Mouse (Mus musculus) megakaryocyte, embryonic 14.5 days (primary cell): Measurements from ENCODE around the gene Slfn1.

ENCODE experiments used
- FLI1 ChIP-seq: IDR thresholded peaks from 2 replicates; pipeline ENCODE4 v1.6.1; 2012; ENCODE audit warnings: low read length, inconsistent platforms, mixed read lengths
- GATA1 ChIP-seq: IDR thresholded peaks from 3 replicates; pipeline ENCODE4 v1.6.1; 2012; ENCODE audit warnings: mixed read lengths, low read length, inconsistent platforms, borderline replicate concordance

GRCm38 (mm10) chr11:83084761-83085160, 31.9 kb upstream of the Slfn1 start:
- TF ChIP-seq GATA1 (no peak), FLI1 (no peak)
